Mouse (Mus musculus): ENCODE data around the gene Mef2d.

GRCm38 (mm10) chr3:88220842-88221241 is 78.7 kb downstream of the Mef2d start:
- TF ChIP-seq POLR2A (IDR thresholded peaks at IDR 0.05; ENCODE audit: insufficient read length, low read depth) (no peak), USF1 (IDR thresholded peaks at IDR 0.05; ENCODE audit: low read depth) (no peak), MYOD1 (IDR thresholded peaks at IDR 0.05; ENCODE audit: control insufficient read depth in 1 of 3, insufficient read length in 2 of 3, low read depth in 2 of 3) (no peak)

Data from myocyte (in vitro differentiated cells).